Mouse (Mus musculus): ENCODE measurements around the gene Elobl. TPM values are rescaled to one million over a fixed set of nuclear protein-coding genes. Genes with fewer than 3 reads are reported as not detected.
A peak's percentile ranks its signal among the peaks of the same experiment; 100 is the strongest.

The Elobl gene
- polyA plus RNA-seq, 1 experiment = not detected

DNA sequence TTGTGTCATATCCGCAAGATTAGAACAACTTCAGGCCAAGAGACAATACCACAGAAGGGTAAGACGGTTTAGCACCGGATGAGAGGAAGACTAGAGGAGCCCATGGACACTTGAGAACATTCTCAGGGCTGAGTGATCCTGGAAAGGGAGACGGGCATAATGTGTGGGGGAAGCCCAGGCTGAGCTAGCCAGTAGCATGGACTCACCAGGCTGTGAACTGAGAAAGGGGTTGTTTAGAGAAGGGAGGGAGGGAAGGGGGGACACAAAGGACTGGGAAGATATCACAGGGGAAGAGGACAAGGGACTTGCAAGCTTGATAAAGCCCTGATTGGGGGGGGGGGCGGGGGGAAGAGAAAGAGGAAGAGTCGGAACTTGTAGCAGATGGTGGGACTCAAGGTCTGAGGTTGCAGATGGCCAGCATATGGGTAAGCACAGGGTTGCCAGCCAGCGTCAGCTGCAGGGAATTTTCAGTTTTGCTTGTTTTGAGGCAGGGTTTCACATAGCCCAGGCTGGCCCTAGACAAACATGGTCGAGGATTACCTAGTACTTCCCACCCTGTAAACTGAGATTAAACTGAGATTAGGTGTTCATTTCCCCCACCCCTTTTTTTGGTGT, 20.7 kb downstream of the Elobl start:
- no peak for TF ChIP-seq CTCF (IDR thresholded peaks at IDR 0.05; ENCODE audit: low read depth, low read length)
- TF ChIP-seq POLR2A (IDR thresholded peaks at IDR 0.05; ENCODE audit: borderline replicate concordance, low read depth, low read length) = no peak
- Histone ChIP-seq H3K27ac (ENCODE audit: insufficient read depth, low read depth, low read length) (peak overlapping the region; percentile 22; the same call in 1 of the 2 replicates), H3K4me1 (ENCODE audit: control insufficient read depth, insufficient read depth, low read length) (peaks cover 25% of the 10 kb centered on the region), H3K4me3 (ENCODE audit: insufficient read depth, low read length) (no peak overlapping the region)

DNA sequence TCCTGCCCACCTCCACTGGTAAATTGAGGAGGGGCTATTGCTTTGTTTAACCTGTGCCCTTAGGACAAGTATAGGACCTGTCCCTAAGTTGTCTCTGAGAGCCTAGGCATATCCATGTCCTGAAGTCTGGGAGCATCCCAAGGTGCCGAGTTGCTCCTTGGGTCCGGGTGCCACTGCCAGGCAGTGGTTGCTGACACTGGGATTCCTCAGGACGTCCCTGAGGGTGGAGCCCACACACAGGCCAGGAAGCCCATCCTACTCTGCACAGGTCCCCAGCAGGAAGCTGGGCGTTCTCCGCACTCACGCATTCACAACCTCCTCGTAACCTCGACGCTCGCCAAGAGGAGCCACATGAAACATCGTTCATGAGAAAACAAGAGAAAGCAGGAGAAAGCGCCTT, 25.2 kb downstream of the Elobl start:
- H3K4me3 ChIP-seq (ENCODE audit: insufficient read depth, low read length) = no peak overlapping the region
- peaks cover 2% of the 10 kb centered on the region for H3K4me1 ChIP-seq (ENCODE audit: control insufficient read depth, insufficient read depth, low read length)
- TF ChIP-seq POLR2A (IDR thresholded peaks at IDR 0.05; ENCODE audit: borderline replicate concordance, low read depth, low read length) = no peak
- no peak for TF ChIP-seq CTCF (IDR thresholded peaks at IDR 0.05; ENCODE audit: low read depth, low read length)
- H3K27ac ChIP-seq (ENCODE audit: insufficient read depth, low read depth, low read length) = no peak overlapping the region

DNA sequence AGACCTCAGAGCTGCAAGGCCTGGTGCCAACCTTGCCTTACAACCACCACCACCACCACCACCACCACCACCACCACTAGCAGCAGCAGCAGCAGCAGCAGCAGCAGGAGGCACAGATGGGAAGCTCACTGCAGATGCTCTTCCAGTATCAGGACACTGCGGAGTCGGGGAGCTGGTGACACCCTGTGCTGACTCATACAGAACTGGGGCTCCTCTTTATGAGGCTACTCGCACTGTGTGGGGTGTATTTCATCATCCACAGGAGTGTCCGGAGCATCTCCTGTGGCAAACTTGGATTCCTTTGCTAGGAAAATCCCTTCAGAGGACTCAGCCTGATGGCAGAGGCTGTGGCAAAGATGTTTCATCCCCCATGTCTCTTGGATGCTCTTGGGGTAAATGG, 27.1 kb downstream of the Elobl start:
- H3K4me3 ChIP-seq (ENCODE audit: insufficient read depth, low read length) = no peak overlapping the region
- no peaks in the 10 kb centered on the region for H3K4me1 ChIP-seq (ENCODE audit: control insufficient read depth, insufficient read depth, low read length)
- TF ChIP-seq POLR2A (IDR thresholded peaks at IDR 0.05; ENCODE audit: borderline replicate concordance, low read depth, low read length) (no peak), CTCF (IDR thresholded peaks at IDR 0.05; ENCODE audit: low read depth, low read length) (no peak)
- H3K27ac ChIP-seq (ENCODE audit: insufficient read depth, low read depth, low read length) = no peak overlapping the region

DNA sequence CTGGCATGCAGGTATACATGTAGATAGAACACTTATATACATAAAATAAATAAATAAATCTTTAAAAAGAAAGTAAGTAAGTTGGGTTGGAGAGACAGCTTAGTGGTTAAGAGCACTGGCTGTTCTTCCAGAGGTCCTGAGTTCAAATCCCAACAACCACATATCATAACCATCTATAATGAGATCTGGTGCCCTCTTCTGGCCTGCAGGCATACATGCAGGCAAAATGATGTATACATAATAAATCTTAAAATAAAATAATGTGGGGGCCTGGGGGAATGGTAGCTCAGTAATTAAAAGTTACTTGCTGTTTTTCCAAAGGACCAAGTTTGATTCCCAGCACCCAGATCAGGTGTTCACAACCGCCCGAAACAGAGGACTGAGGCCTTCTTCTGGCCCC, 28.0 kb downstream of the Elobl start:
- Histone ChIP-seq H3K4me1 (ENCODE audit: control insufficient read depth, insufficient read depth, low read length) (no peaks in the 10 kb centered on the region), H3K4me3 (ENCODE audit: insufficient read depth, low read length) (no peak overlapping the region), H3K27ac (ENCODE audit: insufficient read depth, low read depth, low read length) (no peak overlapping the region)
- no peak for TF ChIP-seq POLR2A (IDR thresholded peaks at IDR 0.05; ENCODE audit: borderline replicate concordance, low read depth, low read length)
- no peak for TF ChIP-seq CTCF (IDR thresholded peaks at IDR 0.05; ENCODE audit: low read depth, low read length)

DNA sequence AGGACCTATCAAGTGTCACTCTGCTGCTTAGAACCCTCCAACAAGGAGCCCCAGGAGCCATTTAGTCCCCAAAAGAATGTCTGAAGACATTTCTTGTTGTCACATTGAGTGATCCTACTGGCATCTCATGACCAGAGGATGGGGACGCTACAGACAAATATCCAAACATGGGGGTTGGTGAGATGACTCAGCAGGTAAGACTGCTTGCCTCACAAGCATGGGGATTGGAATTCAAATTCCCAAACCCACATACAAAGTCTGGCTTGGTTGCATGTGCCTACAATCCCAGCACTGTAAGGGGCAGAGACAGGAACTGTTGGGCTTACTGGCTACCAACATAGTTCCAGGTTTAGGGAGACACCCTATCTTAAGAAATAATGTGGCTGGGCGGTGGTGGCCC, 28.8 kb downstream of the Elobl start:
- Histone ChIP-seq H3K4me1 (ENCODE audit: control insufficient read depth, insufficient read depth, low read length) (no peaks in the 10 kb centered on the region), H3K27ac (ENCODE audit: insufficient read depth, low read depth, low read length) (no peak overlapping the region), H3K4me3 (ENCODE audit: insufficient read depth, low read length) (no peak overlapping the region)
- TF ChIP-seq POLR2A (IDR thresholded peaks at IDR 0.05; ENCODE audit: borderline replicate concordance, low read depth, low read length) (no peak), CTCF (IDR thresholded peaks at IDR 0.05; ENCODE audit: low read depth, low read length) (no peak)

DNA sequence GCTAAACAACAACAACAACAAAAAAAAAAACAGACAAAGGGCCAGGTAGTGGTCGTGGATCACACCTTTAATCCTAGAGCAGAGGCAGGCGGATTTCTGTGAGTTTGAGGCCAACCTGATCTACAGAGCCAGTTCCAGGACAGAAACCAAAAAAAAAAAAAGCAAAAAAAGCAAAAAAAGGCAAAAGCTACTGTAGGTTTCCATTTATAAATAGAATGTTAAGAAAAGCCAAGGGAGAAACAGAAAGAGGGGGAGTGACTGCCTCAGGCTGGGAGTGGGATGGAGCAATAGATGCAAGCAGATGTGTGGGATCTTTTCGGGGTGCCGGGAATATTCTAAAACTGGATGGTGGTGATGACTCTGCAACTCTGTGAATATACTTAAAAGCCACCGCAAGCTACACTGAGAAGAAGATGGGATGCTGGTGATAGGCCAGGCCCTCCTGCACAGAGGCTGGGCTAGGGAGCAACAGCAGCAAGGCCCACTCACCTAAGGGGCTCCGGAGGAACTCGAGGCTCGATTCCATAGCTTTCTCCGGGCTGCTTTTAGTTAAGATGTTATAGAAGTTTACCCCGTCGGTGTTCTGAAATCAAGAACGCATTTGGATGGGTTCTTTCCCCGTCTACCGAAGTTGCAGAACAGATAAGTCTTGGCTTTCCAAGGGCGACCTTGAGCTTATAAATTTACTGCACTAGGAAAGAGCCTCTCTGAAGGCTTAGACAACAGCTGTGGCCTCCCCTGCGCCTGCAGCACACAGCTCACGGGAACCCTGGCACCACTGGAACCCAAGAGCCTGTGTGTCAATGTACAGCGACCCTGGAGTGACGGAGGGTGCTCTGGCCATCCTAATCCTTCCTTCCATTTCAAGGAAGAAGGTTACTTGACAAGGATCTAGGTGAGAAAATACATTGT, 32.4 kb downstream of the Elobl start:
- Histone ChIP-seq H3K4me1 (ENCODE audit: control insufficient read depth, insufficient read depth, low read length) (no peaks in the 10 kb centered on the region), H3K4me3 (ENCODE audit: insufficient read depth, low read length) (no peak overlapping the region), H3K27ac (ENCODE audit: insufficient read depth, low read depth, low read length) (no peak overlapping the region)
- TF ChIP-seq POLR2A (IDR thresholded peaks at IDR 0.05; ENCODE audit: borderline replicate concordance, low read depth, low read length) (no peak), CTCF (IDR thresholded peaks at IDR 0.05; ENCODE audit: low read depth, low read length) (no peak)

DNA sequence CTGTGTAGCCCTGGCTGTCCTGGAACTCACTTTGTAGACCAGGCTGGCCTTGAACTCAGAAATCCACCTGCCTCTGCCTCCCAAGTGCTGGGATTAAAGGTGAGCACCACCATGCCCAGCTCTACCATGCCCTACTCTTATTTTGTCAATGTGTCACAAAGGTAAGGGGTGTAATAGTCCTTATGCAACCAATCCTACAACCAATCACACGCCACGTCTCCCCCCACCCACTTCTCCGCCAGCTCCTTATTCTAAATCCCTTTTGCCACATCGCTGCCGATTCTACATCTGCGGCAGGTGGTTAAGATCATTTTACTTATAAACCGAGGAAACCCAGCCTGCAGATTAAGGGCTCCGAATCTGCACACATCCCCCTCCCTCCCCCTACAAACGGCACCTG, 33.7 kb downstream of the Elobl start:
- no peak for TF ChIP-seq POLR2A (IDR thresholded peaks at IDR 0.05; ENCODE audit: borderline replicate concordance, low read depth, low read length)
- TF ChIP-seq CTCF (IDR thresholded peaks at IDR 0.05; ENCODE audit: low read depth, low read length) = no peak
- H3K4me1 ChIP-seq (ENCODE audit: control insufficient read depth, insufficient read depth, low read length) = no peaks in the 10 kb centered on the region
- H3K4me3 ChIP-seq (ENCODE audit: insufficient read depth, low read length) = no peak overlapping the region
- no peak overlapping the region for H3K27ac ChIP-seq (ENCODE audit: insufficient read depth, low read depth, low read length)

DNA sequence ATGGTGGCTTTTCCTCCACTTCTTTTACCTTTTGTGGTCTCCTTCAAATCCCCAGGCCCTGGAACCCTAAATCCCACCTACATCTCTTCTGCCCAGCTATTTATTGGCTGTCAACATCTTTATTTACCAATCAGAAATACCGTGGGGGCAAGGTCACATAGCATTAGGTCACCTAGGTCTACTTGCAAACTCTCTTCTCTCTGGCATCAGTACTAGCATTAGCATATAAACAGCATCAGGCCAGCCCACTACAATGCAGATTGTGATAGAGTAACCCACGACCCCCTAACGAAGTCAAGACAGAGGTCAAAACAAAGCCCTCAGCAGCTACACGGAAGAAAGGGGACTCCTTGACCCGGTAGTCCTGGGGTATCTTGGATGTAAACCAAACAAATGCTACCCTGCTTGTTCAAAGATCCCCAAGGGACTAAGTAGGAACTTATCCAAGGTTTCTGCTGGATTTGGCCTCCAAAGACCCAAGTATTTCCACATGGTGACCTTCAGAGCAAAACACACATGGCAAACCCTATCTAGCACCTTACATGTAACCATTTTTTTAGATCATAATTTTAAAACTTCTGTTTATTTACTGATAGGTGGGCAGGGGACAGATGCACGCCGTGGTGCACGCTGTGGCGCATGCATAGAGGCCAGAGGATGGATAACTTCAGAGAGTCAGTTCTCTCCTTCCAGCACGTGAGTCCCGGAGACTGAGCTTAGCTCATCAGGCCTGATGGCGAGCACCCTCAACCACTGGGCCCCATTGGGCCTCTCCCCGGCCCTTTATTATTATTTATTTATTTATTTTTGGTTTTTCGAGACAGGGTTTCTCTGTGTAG, 34.8 kb downstream of the Elobl start:
- H3K27ac ChIP-seq (ENCODE audit: insufficient read depth, low read depth, low read length) = no peak overlapping the region
- H3K4me3 ChIP-seq (ENCODE audit: insufficient read depth, low read length) = no peak overlapping the region
- H3K4me1 ChIP-seq (ENCODE audit: control insufficient read depth, insufficient read depth, low read length) = no peaks in the 10 kb centered on the region
- TF ChIP-seq POLR2A (IDR thresholded peaks at IDR 0.05; ENCODE audit: borderline replicate concordance, low read depth, low read length) (no peak), CTCF (IDR thresholded peaks at IDR 0.05; ENCODE audit: low read depth, low read length) (no peak)

DNA sequence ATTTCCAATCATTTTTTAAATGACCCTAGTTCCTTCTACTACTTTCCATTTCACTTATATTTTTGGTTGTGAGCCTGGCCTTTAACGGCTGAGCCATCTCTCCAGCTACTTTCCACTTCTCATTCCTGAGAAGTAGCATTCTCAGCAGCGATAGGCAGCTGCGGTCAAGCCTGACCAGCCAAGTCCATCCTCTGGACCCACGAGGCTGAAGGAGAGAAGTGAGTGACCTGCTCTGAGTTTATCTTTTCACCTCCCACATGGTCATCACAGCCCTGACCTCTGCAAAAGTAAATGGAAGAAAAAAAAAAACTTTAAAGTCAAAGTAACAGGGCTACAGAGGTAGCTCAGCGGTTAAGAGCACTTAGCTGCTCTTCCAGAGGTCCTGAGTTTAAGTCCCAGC, 40.2 kb downstream of the Elobl start:
- H3K27ac ChIP-seq (ENCODE audit: insufficient read depth, low read depth, low read length) = no peak overlapping the region
- no peaks in the 10 kb centered on the region for H3K4me1 ChIP-seq (ENCODE audit: control insufficient read depth, insufficient read depth, low read length)
- TF ChIP-seq CTCF (IDR thresholded peaks at IDR 0.05; ENCODE audit: low read depth, low read length) (no peak), POLR2A (IDR thresholded peaks at IDR 0.05; ENCODE audit: borderline replicate concordance, low read depth, low read length) (no peak)
- no peak overlapping the region for H3K4me3 ChIP-seq (ENCODE audit: insufficient read depth, low read length)

Other genes starting within 250 kb of the Elobl start
- gene Msi2, start 248.4 kb downstream of the Elobl start, polyA plus RNA-seq (2012; ENCODE audit: insufficient read depth, insufficient read length, missing spikeins) = 7.7 and 9.8 TPM in 2 replicates
- 5.6 and 6.9 TPM in 2 replicates for gene Akap1, start 102.3 kb downstream of the Elobl start, polyA plus RNA-seq (2012; ENCODE audit: insufficient read depth, insufficient read length, missing spikeins)
- gene Scpep1, start 11.5 kb downstream of the Elobl start, polyA plus RNA-seq (2012; ENCODE audit: insufficient read depth, insufficient read length, missing spikeins) = 259 and 279 TPM in 2 replicates
- gene Coil, start 3.3 kb upstream of the Elobl start, polyA plus RNA-seq (2012; ENCODE audit: insufficient read depth, insufficient read length, missing spikeins) = 6.0 and 7.2 TPM in 2 replicates
- 85.2 and 95.7 TPM in 2 replicates for gene Trim25, start 32.4 kb upstream of the Elobl start, polyA plus RNA-seq (2012; ENCODE audit: insufficient read depth, insufficient read length, missing spikeins)
- gene Dgke, start 99.9 kb upstream of the Elobl start, polyA plus RNA-seq (2012; ENCODE audit: insufficient read depth, insufficient read length, missing spikeins) = 3.4 and 4.4 TPM in 2 replicates
- gene Gm525, start 106.9 kb upstream of the Elobl start, polyA plus RNA-seq (2012; ENCODE audit: insufficient read depth, insufficient read length, missing spikeins) = not detected in 2 replicates